Mouse (Mus musculus) stomach, postnatal 0 days (tissue): ENCODE measurements around the gene Otogl.

ENCODE experiments used
- CTCF ChIP-seq: IDR thresholded peaks from 2 replicates; pipeline ENCODE4 v1.5.1; 2016; ENCODE audit warnings: antibody characterized with exemption, low read depth, mild to moderate bottlenecking, moderate library complexity
- EP300 ChIP-seq: optimal IDR thresholded peaks from 2 replicates; pipeline ENCODE3; 2016; ENCODE audit warnings: antibody characterized with exemption

DNA sequence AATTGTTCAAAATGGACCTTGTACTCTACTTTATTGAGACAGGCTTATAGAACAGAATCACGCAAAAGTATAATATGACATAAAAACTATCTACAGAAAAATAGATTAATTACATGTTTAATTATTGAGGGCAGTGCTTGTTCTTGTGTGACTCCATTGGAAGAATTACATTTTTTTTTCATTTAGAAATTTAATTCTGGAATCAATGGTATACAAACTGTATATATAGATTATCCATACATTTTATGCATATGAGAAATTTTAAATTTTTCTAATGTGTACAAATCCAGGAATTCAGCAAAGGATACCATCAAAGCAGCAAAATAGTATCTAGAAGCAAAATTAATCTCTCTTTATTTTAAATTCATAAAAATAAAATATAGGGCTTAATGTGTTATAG, 67.0 kb downstream of the Otogl start:
- TF ChIP-seq CTCF (no peak), EP300 (no peak)
